ENCODE assay signal across 9 mouse cellular contexts in genomic region chrX:73718271-73718670, GRCm38 (mm10). TPM values are rescaled to one million over a fixed set of nuclear protein-coding genes. Genes with fewer than 3 reads are reported as not detected.
DNase-seq lines count a peak whose midpoint lies in the region; ATAC-seq and TF ChIP-seq lines count a peak whose summit lies in the region.
"Had no signal": no experiment of that assay in that cellular context is flagged by ENCODE, and none has a peak within 500 bp of the region (broad histone marks: within the 10 kb centered on the region; RNA-seq: fewer than 3 reads in every experiment).

No protein-coding gene starts in this region.

- peaks cover 37% of the 10 kb centered on the region for H3K4me1 ChIP-seq in midbrain, embryonic 10.5 days
- H3K4me1 ChIP-seq in midbrain, embryonic 11.5 days (ENCODE audit: control insufficient read depth, insufficient read depth, low read length): peaks cover 19% of the 10 kb centered on the region
- peaks cover 22% of the 10 kb centered on the region for H3K4me1 ChIP-seq in bone marrow macrophage, adult 2 months (ENCODE audit: control insufficient read depth, insufficient read depth, low read length)
- peaks cover 19% of the 10 kb centered on the region; the same call in 1 of the 2 replicates for H3K4me1 ChIP-seq in limb, embryonic 12.5 days (replicated peaks)
- peaks cover 35% of the 10 kb centered on the region for H3K4me1 ChIP-seq in neural tube, embryonic 13.5 days (replicated peaks)

- H3K36me3 ChIP-seq in midbrain, embryonic 10.5 days: peaks cover 11% of the 10 kb centered on the region
- H3K36me3 ChIP-seq in midbrain, embryonic 11.5 days (ENCODE audit: control insufficient read depth, insufficient read depth, low read length): no peaks in the 10 kb centered on the region
- H3K36me3 ChIP-seq in limb, embryonic 12.5 days: peaks cover 5% of the 10 kb centered on the region; the same call in 1 of the 2 replicates
- 0 out of 2 replicates have a peak, but pooled peaks cover 13% of the 10 kb centered on the region for H3K36me3 ChIP-seq in neural tube, embryonic 13.5 days

- no peak for DNase-seq in midbrain, embryonic 10.5 days (ENCODE audit: low spot score)
- no peak for DNase-seq in midbrain, embryonic 11.5 days (ENCODE audit: low spot score, missing footprints)
- DNase-seq in heart, adult 9 months (ENCODE audit: low spot score in 2 of 2): peak; percentile 30 to 33
- no peak for DNase-seq in left cerebral cortex, postnatal 25 days (ENCODE audit: low spot score in 2 of 2)

- TF ChIP-seq CTCF in bone marrow macrophage, adult 2 months (IDR thresholded peaks at IDR 0.05; ENCODE audit: low read depth, low read length): no peak

- no peak for TF ChIP-seq POLR2A in bone marrow macrophage, adult 2 months (IDR thresholded peaks at IDR 0.05; ENCODE audit: borderline replicate concordance, low read depth, low read length)

- H3K9me3 ChIP-seq in midbrain, embryonic 10.5 days (replicated peaks): 0 out of 2 replicates have a peak, but pooled peaks cover 3% of the 10 kb centered on the region
- no peaks in the 10 kb centered on the region for H3K9me3 ChIP-seq in midbrain, embryonic 11.5 days (ENCODE audit: control insufficient read depth, low read length)
- H3K9me3 ChIP-seq in limb, embryonic 12.5 days: no peaks in the 10 kb centered on the region
- H3K9me3 ChIP-seq in neural tube, embryonic 13.5 days: no peaks in the 10 kb centered on the region

- H3K27me3 ChIP-seq in midbrain, embryonic 10.5 days (ENCODE audit: low read depth, poor library complexity, severe bottlenecking): peaks cover 13% of the 10 kb centered on the region
- no peaks in the 10 kb centered on the region for H3K27me3 ChIP-seq in midbrain, embryonic 11.5 days (ENCODE audit: control insufficient read depth, insufficient read depth, low read length)
- peaks cover 23% of the 10 kb centered on the region for H3K27me3 ChIP-seq in limb, embryonic 12.5 days
- no peaks in the 10 kb centered on the region for H3K27me3 ChIP-seq in neural tube, embryonic 13.5 days

- H3K9ac ChIP-seq in midbrain, embryonic 11.5 days (ENCODE audit: low read length): no peak overlapping the region
- H3K9ac ChIP-seq in limb, embryonic 12.5 days (replicated peaks): no peak overlapping the region
- H3K9ac ChIP-seq in neural tube, embryonic 13.5 days: peak overlapping the region; percentile 26; the same call in 1 of the 2 replicates

- H3K27ac ChIP-seq in midbrain, embryonic 10.5 days (replicated peaks): no peak overlapping the region
- H3K27ac ChIP-seq in midbrain, embryonic 11.5 days (ENCODE audit: low read depth, low read length): no peak overlapping the region
- H3K27ac ChIP-seq in bone marrow macrophage, adult 2 months (ENCODE audit: insufficient read depth, low read depth, low read length): peak overlapping the region; percentile 98
- H3K27ac ChIP-seq in limb, embryonic 12.5 days: peak overlapping the region; percentile 41; the same call in 1 of the 2 replicates
- peak overlapping the region; percentile 56 for H3K27ac ChIP-seq in neural tube, embryonic 13.5 days (replicated peaks)

- no peak for ATAC-seq in midbrain, embryonic 11.5 days (ENCODE audit: low FRiP score)
- ATAC-seq in limb, embryonic 12.5 days (ENCODE audit: insufficient number of reproducible peaks, insufficient read depth, low FRiP score, low TSS enrichment, low read depth): no peak
- ATAC-seq in neural tube, embryonic 13.5 days (ENCODE audit: low read depth): no peak
- no peak for ATAC-seq in frontal cortex, adult (ENCODE audit: low TSS enrichment)

- 0 out of 2 replicates have a peak overlapping the region, but pooled peaks have one; percentile 2 for H3K4me3 ChIP-seq in midbrain, embryonic 10.5 days
- H3K4me3 ChIP-seq in midbrain, embryonic 11.5 days (ENCODE audit: low read depth, low read length): no peak overlapping the region
- H3K4me3 ChIP-seq in bone marrow macrophage, adult 2 months (ENCODE audit: insufficient read depth, low read length): peak overlapping the region; percentile 73
- H3K4me3 ChIP-seq in limb, embryonic 12.5 days (replicated peaks): no peak overlapping the region
- H3K4me3 ChIP-seq in neural tube, embryonic 13.5 days: no peak overlapping the region

- no peak overlapping the region for H3K4me2 ChIP-seq in midbrain, embryonic 11.5 days
- H3K4me2 ChIP-seq in limb, embryonic 12.5 days: peak overlapping the region; percentile 63
- peak overlapping the region; percentile 68 for H3K4me2 ChIP-seq in neural tube, embryonic 13.5 days

- 63% methylated on average over 3 of the region's 3 CpGs for WGBS in midbrain, embryonic 10.5 days
- WGBS in midbrain, embryonic 11.5 days: 55% methylated on average over 3 of the region's 3 CpGs
- WGBS in limb, embryonic 12.5 days: 49% methylated on average over 3 of the region's 3 CpGs
- 46% methylated on average over 3 of the region's 3 CpGs for WGBS in neural tube, embryonic 13.5 days

- intact Hi-C loops in left cerebral cortex, postnatal 25 days (cut with DNase I): loop anchor here (5.0 kb wide), 1 partner anchor 69 kb away; the partner anchor contains the start of genes Idh3g and Ssr4

RNA-seq across cellular contexts. Expression of gene Abcd1, which starts 1.9 kb away (rescaled TPM):
- polyA plus RNA-seq in midbrain, embryonic 10.5 days (2016; fragmentation: Nextera tagmentation; extraction: Ambion mirVana): 10.9 and 11.5 TPM in 2 replicates
- polyA plus RNA-seq in midbrain, embryonic 11.5 days (2014; fragmentation: Nextera tagmentation; extraction: Ambion mirVana): 6.7 and 7.1 TPM in 2 replicates
- polyA plus RNA-seq in bone marrow macrophage, adult 2 months (2012; ENCODE audit: insufficient read depth, insufficient read length, missing spikeins): 79.6 and 89.1 TPM in 2 replicates
- 12.5 and 13.2 TPM in 2 replicates for polyA plus RNA-seq in limb, embryonic 12.5 days (2016; fragmentation: Nextera tagmentation; extraction: Ambion mirVana)
- polyA plus RNA-seq in neural tube, embryonic 13.5 days (2015; fragmentation: Nextera tagmentation; extraction: Ambion mirVana): 10.3 and 11.1 TPM in 2 replicates
- 10 to 100 TPM; 11.1 to 14.1 TPM for total RNA-seq in left cerebral cortex, postnatal 25 days (2021)

RNA-seq across cellular contexts. Expression of gene Bcap31, which starts 2.3 kb away (rescaled TPM):
- 144 and 157 TPM in 2 replicates for polyA plus RNA-seq in midbrain, embryonic 10.5 days (2016; fragmentation: Nextera tagmentation; extraction: Ambion mirVana)
- 144 and 154 TPM in 2 replicates for polyA plus RNA-seq in midbrain, embryonic 11.5 days (2014; fragmentation: Nextera tagmentation; extraction: Ambion mirVana)
- polyA plus RNA-seq in bone marrow macrophage, adult 2 months (2012; ENCODE audit: insufficient read depth, insufficient read length, missing spikeins): 211 and 212 TPM in 2 replicates
- 154 and 167 TPM in 2 replicates for polyA plus RNA-seq in limb, embryonic 12.5 days (2016; fragmentation: Nextera tagmentation; extraction: Ambion mirVana)
- 147 and 150 TPM in 2 replicates for polyA plus RNA-seq in neural tube, embryonic 13.5 days (2015; fragmentation: Nextera tagmentation; extraction: Ambion mirVana)
- total RNA-seq in left cerebral cortex, postnatal 25 days (2021): 10 to 100 TPM; 78.4 to 88.0 TPM

RNA-seq across cellular contexts. Expression of gene Plxnb3, which starts 38.6 kb away (rescaled TPM):
- polyA plus RNA-seq in midbrain, embryonic 10.5 days (2016; fragmentation: Nextera tagmentation; extraction: Ambion mirVana): 0.04 and 0.12 TPM in 2 replicates
- not detected in 2 replicates for polyA plus RNA-seq in midbrain, embryonic 11.5 days (2014; fragmentation: Nextera tagmentation; extraction: Ambion mirVana)
- polyA plus RNA-seq in bone marrow macrophage, adult 2 months (2012; ENCODE audit: insufficient read depth, insufficient read length, missing spikeins): 4.3 and 4.7 TPM in 2 replicates
- 0.21 and 0.22 TPM in 2 replicates for polyA plus RNA-seq in limb, embryonic 12.5 days (2016; fragmentation: Nextera tagmentation; extraction: Ambion mirVana)
- polyA plus RNA-seq in neural tube, embryonic 13.5 days (2015; fragmentation: Nextera tagmentation; extraction: Ambion mirVana): 0.50 and 0.73 TPM in 2 replicates
- total RNA-seq in left cerebral cortex, postnatal 25 days (2021): 10 to 100 TPM in 1 of 2 experiments, 1 to 10 TPM in 1; 8.7 to 10.0 TPM
- total RNA-seq: common myeloid progenitor, adult 5-6 weeks had no signal

RNA-seq across cellular contexts. Expression of gene Slc6a8, which starts 45.3 kb away (rescaled TPM):
- polyA plus RNA-seq in midbrain, embryonic 10.5 days (2016; fragmentation: Nextera tagmentation; extraction: Ambion mirVana): 4.1 and 4.6 TPM in 2 replicates
- polyA plus RNA-seq in midbrain, embryonic 11.5 days (2014; fragmentation: Nextera tagmentation; extraction: Ambion mirVana): 6.0 and 6.6 TPM in 2 replicates
- 39.8 and 41.2 TPM in 2 replicates for polyA plus RNA-seq in bone marrow macrophage, adult 2 months (2012; ENCODE audit: insufficient read depth, insufficient read length, missing spikeins)
- 7.3 and 7.6 TPM in 2 replicates for polyA plus RNA-seq in limb, embryonic 12.5 days (2016; fragmentation: Nextera tagmentation; extraction: Ambion mirVana)
- polyA plus RNA-seq in neural tube, embryonic 13.5 days (2015; fragmentation: Nextera tagmentation; extraction: Ambion mirVana): 7.7 and 7.8 TPM in 2 replicates
- 100 to 1,000 TPM in 1 of 2 experiments, 10 to 100 TPM in 1; 91.1 to 101 TPM for total RNA-seq in left cerebral cortex, postnatal 25 days (2021)

RNA-seq across cellular contexts. Expression of gene Srpk3, which starts 55.9 kb away (rescaled TPM):
- 1.5 and 1.6 TPM in 2 replicates for polyA plus RNA-seq in midbrain, embryonic 10.5 days (2016; fragmentation: Nextera tagmentation; extraction: Ambion mirVana)
- polyA plus RNA-seq in midbrain, embryonic 11.5 days (2014; fragmentation: Nextera tagmentation; extraction: Ambion mirVana): 0.72 and 0.78 TPM in 2 replicates
- polyA plus RNA-seq in bone marrow macrophage, adult 2 months (2012; ENCODE audit: insufficient read depth, insufficient read length, missing spikeins): 1.2 and 1.5 TPM in 2 replicates
- polyA plus RNA-seq in limb, embryonic 12.5 days (2016; fragmentation: Nextera tagmentation; extraction: Ambion mirVana): 9.6 and 12.9 TPM in 2 replicates
- 2.6 and 5.1 TPM in 2 replicates for polyA plus RNA-seq in neural tube, embryonic 13.5 days (2015; fragmentation: Nextera tagmentation; extraction: Ambion mirVana)
- 1 to 10 TPM; 4.6 to 9.4 TPM for total RNA-seq in left cerebral cortex, postnatal 25 days (2021)
- total RNA-seq: common myeloid progenitor, adult 5-6 weeks had no signal

Comparison
In these comparisons a context has a peak if more than half of its experiments do, and no peak if none do; other contexts are left out.
1. H3K4me3 ChIP-seq: peak in midbrain, embryonic 10.5 days (single experiment) and bone marrow macrophage, adult 2 months (single experiment); none in midbrain, embryonic 11.5 days (single experiment), limb, embryonic 12.5 days (single experiment) and neural tube, embryonic 13.5 days (single experiment).
2. DNase-seq: peak in heart, adult 9 months (2 of 2); none in midbrain, embryonic 10.5 days (single experiment), midbrain, embryonic 11.5 days (single experiment) and left cerebral cortex, postnatal 25 days (0 of 2).
3. H3K27ac ChIP-seq: peak in bone marrow macrophage, adult 2 months (single experiment), limb, embryonic 12.5 days (single experiment) and neural tube, embryonic 13.5 days (single experiment); none in midbrain, embryonic 10.5 days (single experiment) and midbrain, embryonic 11.5 days (single experiment).